Mouse (Mus musculus) testis, adult 2 months (tissue): ENCODE data around the gene Fam234a.

Source experiments
- CTCF ChIP-seq: fragments of 200-500 bp; IDR thresholded peaks from 2 replicates; pipeline ENCODE4 v1.5.1; 2012; ENCODE audit warnings: low read depth, mild to moderate bottlenecking, inconsistent platforms, low read length, moderate library complexity; ENCODE audit not compliant: control insufficient read depth, insufficient read depth, insufficient replicate concordance
- POLR2A ChIP-seq: fragments of 200-500 bp; IDR thresholded peaks from 2 replicates; pipeline ENCODE4 v1.6.1; 2012; ENCODE audit warnings: low read depth, mild to moderate bottlenecking, inconsistent platforms, low read length, moderate library complexity; ENCODE audit not compliant: control insufficient read depth

DNA sequence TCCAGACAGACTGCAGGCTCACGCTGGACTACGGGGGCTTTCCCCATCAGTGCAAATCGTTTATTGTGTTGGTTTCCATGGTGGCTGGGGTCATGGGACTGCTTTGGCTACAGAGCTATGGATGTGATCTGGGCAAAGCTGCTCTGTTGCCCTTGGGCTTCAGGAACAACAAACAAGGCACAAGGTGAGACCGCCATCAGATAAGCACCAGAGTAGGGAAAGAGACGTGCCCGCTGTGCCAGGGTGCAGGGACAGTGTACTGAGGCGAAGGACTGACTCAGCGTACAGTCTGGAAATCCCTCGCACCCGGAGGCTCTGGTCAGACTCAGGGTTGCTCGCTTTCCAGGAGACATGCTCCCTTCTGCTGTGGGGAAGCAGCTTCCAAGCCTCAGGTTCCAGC is 31.4 kb downstream of the Fam234a start:
- TF ChIP-seq POLR2A (no peak), CTCF (no peak)
